Mouse (Mus musculus): ENCODE measurements at regions not wholly inside any gene's neighbourhood (a gene's known extent, or its start where the extent isn't known, plus 50 kb on each side); places are given as distances from the start of the nearest gene placed in this dataset.

GRCm38 (mm10) chr9:27453476-27453875 lies 56.9 kb downstream of the Spata19 start:
- DNase-seq, result no peak
- intact Hi-C loops (cut with DNase I; ENCODE audit: low total_unique reads), result no loop called here

GRCm38 (mm10) chr9:27453924-27454652 lies 57.5 kb downstream of the Spata19 start:
- DNase-seq, result no peak
- intact Hi-C loops (cut with DNase I; ENCODE audit: low total_unique reads), result no loop called here

GRCm38 (mm10) chr9:27458335-27459040 lies 61.9 kb downstream of the Spata19 start:
- intact Hi-C loops (cut with DNase I; ENCODE audit: low total_unique reads), result no loop called here
- no peak for DNase-seq

GRCm38 (mm10) chr9:27461029-27461428 lies 64.4 kb downstream of the Spata19 start:
- no peak for DNase-seq
- intact Hi-C loops (cut with DNase I; ENCODE audit: low total_unique reads), result no loop called here

- DNase-seq, result no peak
- intact Hi-C loops (cut with DNase I; ENCODE audit: low total_unique reads), result no loop called here
Measured at GRCm38 (mm10) chr9:27464006-27464405, 67.4 kb downstream of the Spata19 start.

- peak; percentile 32 for DNase-seq
Measured at GRCm38 (mm10) chr9:27475468-27475867, 78.9 kb downstream of the Spata19 start.

GRCm38 (mm10) chr9:27476636-27477035 lies 80.0 kb downstream of the Spata19 start:
- intact Hi-C loops (cut with DNase I; ENCODE audit: low total_unique reads), result no loop called here
- no peak for DNase-seq

More at GRCm38 (mm10) chr9:27475468-27475867, 78.9 kb downstream of the Spata19 start:
- intact Hi-C loops (cut with DNase I; ENCODE audit: low total_unique reads), result no loop called here

GRCm38 (mm10) chr9:27477079-27477687 lies 80.6 kb downstream of the Spata19 start:
- intact Hi-C loops (cut with DNase I; ENCODE audit: low total_unique reads), result no loop called here
- no peak for DNase-seq

- intact Hi-C loops (cut with DNase I; ENCODE audit: low total_unique reads), result no loop called here
- no peak for DNase-seq
Measured at GRCm38 (mm10) chr9:27478346-27478745, 81.7 kb downstream of the Spata19 start.

- intact Hi-C loops (cut with DNase I; ENCODE audit: low total_unique reads), result no loop called here
- no peak for DNase-seq
Measured at GRCm38 (mm10) chr9:27501816-27502215, 105.2 kb downstream of the Spata19 start.

- intact Hi-C loops (cut with DNase I; ENCODE audit: low total_unique reads), result no loop called here
- DNase-seq, result no peak
Measured at GRCm38 (mm10) chr9:27509157-27509556, 112.6 kb downstream of the Spata19 start.

- no peak for DNase-seq
- intact Hi-C loops (cut with DNase I; ENCODE audit: low total_unique reads), result no loop called here
Measured at GRCm38 (mm10) chr9:27509711-27510110, 113.1 kb downstream of the Spata19 start.

GRCm38 (mm10) chr9:27511161-27511560 lies 114.6 kb downstream of the Spata19 start:
- intact Hi-C loops (cut with DNase I; ENCODE audit: low total_unique reads), result no loop called here
- DNase-seq, result no peak

GRCm38 (mm10) chr9:27515427-27516110 lies 119.0 kb downstream of the Spata19 start:
- intact Hi-C loops (cut with DNase I; ENCODE audit: low total_unique reads), result no loop called here
- no peak for DNase-seq

- intact Hi-C loops (cut with DNase I; ENCODE audit: low total_unique reads), result no loop called here
- no peak for DNase-seq
Measured at GRCm38 (mm10) chr9:27518031-27518430, 121.4 kb downstream of the Spata19 start.

GRCm38 (mm10) chr9:27519711-27520110 lies 123.1 kb downstream of the Spata19 start:
- DNase-seq, result no peak
- intact Hi-C loops (cut with DNase I; ENCODE audit: low total_unique reads), result no loop called here

- intact Hi-C loops (cut with DNase I; ENCODE audit: low total_unique reads), result no loop called here
- peak; percentile 25 for DNase-seq
Measured at GRCm38 (mm10) chr9:27521181-27521580, 124.6 kb downstream of the Spata19 start.

GRCm38 (mm10) chr9:27526681-27527080 lies 130.1 kb downstream of the Spata19 start:
- no peak for DNase-seq
- intact Hi-C loops (cut with DNase I; ENCODE audit: low total_unique reads), result no loop called here

GRCm38 (mm10) chr9:27538480-27538879 lies 141.9 kb downstream of the Spata19 start:
- intact Hi-C loops (cut with DNase I; ENCODE audit: low total_unique reads), result no loop called here
- DNase-seq, result peak; percentile 22

- no peak for DNase-seq
- intact Hi-C loops (cut with DNase I; ENCODE audit: low total_unique reads), result no loop called here
Measured at GRCm38 (mm10) chr9:27541585-27542151, 145.1 kb downstream of the Spata19 start.

All from gastrocnemius, postnatal 14 days (tissue).